Mouse (Mus musculus) ES-Bruce4 (cell line): ENCODE data around the gene Slc1a7. TPM values are rescaled to one million over a fixed set of nuclear protein-coding genes. Genes with fewer than 3 reads are reported as not detected.

ENCODE experiments used
- H3K27ac ChIP-seq: 2 replicates; pipeline ENCODE4 v1.5.1; 2012; ENCODE audit warnings: low read length, inconsistent platforms; ENCODE audit not compliant: insufficient read depth
- H3K27me3 ChIP-seq: 2 replicates; pipeline ENCODE4 v1.6.1; 2012; ENCODE audit warnings: mild to moderate bottlenecking, low read length, inconsistent platforms; ENCODE audit not compliant: control insufficient read depth, poor library complexity, insufficient read depth, severe bottlenecking
- H3K36me3 ChIP-seq: 2 replicates; pipeline ENCODE4 v1.6.1; 2012; ENCODE audit warnings: inconsistent platforms, mild to moderate bottlenecking, low read length, moderate library complexity; ENCODE audit not compliant: control insufficient read depth, poor library complexity, insufficient read depth, severe bottlenecking
- H3K4me1 ChIP-seq: one replicate; pipeline ENCODE4 v1.8.1; 2011; ENCODE audit warnings: low read length; ENCODE audit not compliant: control insufficient read depth, insufficient read depth
- H3K4me3 ChIP-seq: 2 replicates; pipeline ENCODE4 v1.5.1; 2011; ENCODE audit warnings: low read depth, mild to moderate bottlenecking, low read length
- H3K9ac ChIP-seq: 2 replicates; pipeline ENCODE4 v1.6.1; 2012; ENCODE audit warnings: low read depth, mild to moderate bottlenecking, inconsistent platforms; ENCODE audit not compliant: poor library complexity, severe bottlenecking
- H3K9me3 ChIP-seq: replicated peaks from 2 replicates; pipeline ENCODE4 v1.6.1; 2012; ENCODE audit warnings: mild to moderate bottlenecking, low read length, inconsistent platforms; ENCODE audit not compliant: control insufficient read depth, poor library complexity, insufficient read depth, severe bottlenecking
- CTCF ChIP-seq: IDR thresholded peaks from one replicate; pipeline ENCODE4 v1.8.1; 2011; ENCODE audit warnings: low read depth, low read length
- EP300 ChIP-seq: IDR thresholded peaks from 2 replicates; pipeline ENCODE4 v1.6.1; 2011; ENCODE audit warnings: low read depth, low read length; ENCODE audit not compliant: insufficient read depth
- POLR2A ChIP-seq: IDR thresholded peaks from one replicate; pipeline ENCODE4 v1.8.1; 2011; ENCODE audit warnings: low read length; ENCODE audit not compliant: insufficient read depth
- polyA plus RNA-seq: library from polyadenylated mRNA; stranded (reverse); fragments of >200 nt; gene quantifications from 2 replicates; pipeline ENCODE4 v1.2.4, GENCODE M21; 2011; ENCODE audit warnings: low read depth; ENCODE audit not compliant: missing spikeins, insufficient read depth, insufficient read length

Gene Slc1a7
- polyA plus RNA-seq, 1 experiment = 0.19 TPM

DNA sequence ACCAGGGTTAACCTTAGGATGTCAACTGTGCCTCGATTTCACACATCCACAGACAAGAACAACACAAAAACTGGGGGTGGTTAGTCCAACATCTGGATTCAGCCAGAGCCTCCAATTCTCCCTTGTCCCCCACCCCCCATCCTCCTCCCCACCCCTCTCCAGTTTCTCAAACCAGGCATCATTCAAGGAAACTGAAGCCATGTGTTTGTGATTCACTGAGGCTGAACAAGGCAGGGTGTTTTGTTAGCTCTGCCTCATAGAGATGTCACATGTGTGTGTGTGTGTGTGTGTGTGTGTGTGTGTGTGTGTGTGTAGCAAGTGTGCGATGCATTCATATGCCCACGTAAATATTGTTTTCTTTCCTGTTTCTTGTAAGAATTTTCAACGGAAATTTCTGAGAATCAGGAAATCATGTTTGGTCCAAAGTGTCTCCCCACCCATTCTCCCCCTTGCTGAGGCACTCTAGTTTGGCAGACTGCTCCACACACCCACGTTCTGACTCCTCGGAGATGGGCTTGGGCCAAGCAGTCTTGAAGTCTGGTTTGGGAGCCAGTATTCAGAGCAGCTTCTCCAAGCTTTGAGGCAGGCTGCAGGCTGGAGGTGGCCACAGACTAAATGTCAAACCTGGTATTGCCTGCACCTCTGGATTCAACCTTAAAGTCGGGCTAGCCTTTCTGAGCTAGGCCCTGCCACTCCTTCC is 16.3 kb downstream of the Slc1a7 start:
- Histone ChIP-seq H3K4me1 (no peaks in the 10 kb centered on the region), H3K9ac (no peak overlapping the region), H3K9me3 (no peaks in the 10 kb centered on the region), H3K27me3 (no peaks in the 10 kb centered on the region), H3K4me3 (no peak overlapping the region), H3K27ac (no peak overlapping the region), H3K36me3 (no peaks in the 10 kb centered on the region)
- no peak for TF ChIP-seq CTCF
- no peak for TF ChIP-seq EP300
- TF ChIP-seq POLR2A = no peak

GRCm38 (mm10) chr4:107985812-107986211 is 17.7 kb downstream of the Slc1a7 start:
- Histone ChIP-seq H3K27ac (no peak overlapping the region), H3K27me3 (no peaks in the 10 kb centered on the region)

DNA sequence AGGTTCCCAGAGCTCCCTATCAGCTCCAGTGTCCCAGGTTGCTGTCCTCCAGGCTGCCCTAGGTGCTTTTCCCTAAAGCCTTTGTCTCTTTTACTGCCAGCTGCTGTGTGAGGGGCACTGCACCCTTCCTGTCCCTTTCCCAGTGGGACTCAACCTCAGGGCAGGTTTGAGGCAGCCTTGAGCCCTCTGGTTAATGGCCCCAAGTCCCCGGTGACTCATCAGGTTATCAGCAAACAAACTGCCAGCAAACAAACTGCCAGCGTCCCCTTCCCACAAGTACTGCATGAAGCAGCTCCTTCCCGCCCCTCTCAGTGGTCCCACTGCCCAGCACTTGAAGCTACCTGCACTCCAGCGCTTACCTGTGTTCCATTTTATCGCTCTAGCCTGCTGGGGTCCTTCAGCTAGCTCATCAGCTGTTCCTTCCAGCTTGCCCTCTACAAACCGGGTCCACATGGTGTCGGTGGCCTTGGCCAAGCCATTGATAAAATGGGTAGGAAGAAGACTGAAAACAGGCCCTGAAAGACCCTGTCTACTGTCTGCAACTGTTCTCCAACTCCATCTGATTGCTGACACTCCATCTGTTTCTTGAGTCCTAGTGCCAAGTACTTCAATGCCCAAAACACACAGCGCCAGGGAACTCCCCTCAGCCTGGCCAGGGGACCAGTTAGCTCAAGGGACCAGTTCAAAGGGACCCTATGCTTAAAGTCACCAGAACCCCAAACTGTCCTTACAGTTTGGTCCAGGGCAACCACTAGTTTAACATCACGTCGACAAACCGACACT is 18.4 kb downstream of the Slc1a7 start:
- no peak for TF ChIP-seq EP300
- TF ChIP-seq POLR2A = no peak
- TF ChIP-seq CTCF = no peak
- Histone ChIP-seq H3K27ac (no peak overlapping the region), H3K9me3 (no peaks in the 10 kb centered on the region), H3K9ac (no peak overlapping the region), H3K36me3 (no peaks in the 10 kb centered on the region), H3K4me3 (no peak overlapping the region), H3K27me3 (no peaks in the 10 kb centered on the region), H3K4me1 (no peaks in the 10 kb centered on the region)

More at GRCm38 (mm10) chr4:107985812-107986211, 17.7 kb downstream of the Slc1a7 start:
- Histone ChIP-seq H3K36me3 (no peaks in the 10 kb centered on the region), H3K9ac (no peak overlapping the region), H3K4me3 (no peak overlapping the region), H3K4me1 (no peaks in the 10 kb centered on the region), H3K9me3 (no peaks in the 10 kb centered on the region)
- TF ChIP-seq CTCF (no peak), POLR2A (no peak), EP300 (no peak)

DNA sequence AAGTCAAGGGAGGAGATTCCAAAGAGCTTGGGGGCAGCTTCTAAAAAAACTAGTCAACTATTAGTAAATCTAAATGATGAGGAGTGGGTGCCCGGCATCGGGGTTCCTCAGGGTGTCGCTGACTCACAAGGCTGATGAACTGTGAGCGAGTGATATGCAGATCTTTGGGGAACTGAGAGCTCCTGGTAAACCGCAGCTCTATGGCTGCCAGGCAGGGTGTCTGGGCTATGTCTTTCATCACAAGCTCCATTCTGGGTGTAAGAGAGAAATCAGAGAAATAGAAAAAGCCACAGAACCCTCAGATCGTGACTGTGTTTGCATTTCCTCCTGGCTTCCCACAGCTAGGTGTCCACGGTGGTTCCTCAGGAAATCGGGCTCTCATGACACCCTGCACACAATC is 20.8 kb downstream of the Slc1a7 start:
- Histone ChIP-seq H3K36me3 (no peaks in the 10 kb centered on the region), H3K9ac (no peak overlapping the region), H3K9me3 (no peaks in the 10 kb centered on the region), H3K4me1 (peaks cover 4% of the 10 kb centered on the region), H3K27me3 (no peaks in the 10 kb centered on the region), H3K4me3 (no peak overlapping the region), H3K27ac (no peak overlapping the region)
- TF ChIP-seq POLR2A = no peak
- TF ChIP-seq EP300 = no peak
- no peak for TF ChIP-seq CTCF

DNA sequence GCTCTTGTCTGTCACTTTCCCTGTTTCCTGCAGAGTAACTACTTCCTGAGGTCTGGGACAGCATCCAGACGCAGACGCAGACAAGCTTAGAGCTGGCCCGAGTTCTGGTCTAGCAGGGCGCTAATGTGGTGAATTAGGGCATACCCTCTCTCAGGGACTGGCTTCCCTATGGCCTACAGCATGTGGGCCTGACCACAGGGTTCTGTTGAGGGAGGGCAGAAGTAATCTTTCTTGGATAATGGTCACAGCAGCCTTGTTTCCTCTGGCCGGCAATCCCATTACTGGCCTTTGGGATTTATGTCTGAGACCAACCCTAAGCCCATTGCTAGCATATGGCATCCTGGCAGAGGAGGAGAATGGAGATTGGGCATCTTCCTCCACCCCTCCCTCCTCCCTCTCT is 22.7 kb downstream of the Slc1a7 start:
- H3K9ac ChIP-seq = no peak overlapping the region
- H3K36me3 ChIP-seq = no peaks in the 10 kb centered on the region
- no peaks in the 10 kb centered on the region for H3K27me3 ChIP-seq
- TF ChIP-seq CTCF (no peak), EP300 (no peak), POLR2A (no peak)
- peaks cover 4% of the 10 kb centered on the region for H3K4me1 ChIP-seq
- no peaks in the 10 kb centered on the region for H3K9me3 ChIP-seq
- H3K27ac ChIP-seq = no peak overlapping the region
- H3K4me3 ChIP-seq = no peak overlapping the region

DNA sequence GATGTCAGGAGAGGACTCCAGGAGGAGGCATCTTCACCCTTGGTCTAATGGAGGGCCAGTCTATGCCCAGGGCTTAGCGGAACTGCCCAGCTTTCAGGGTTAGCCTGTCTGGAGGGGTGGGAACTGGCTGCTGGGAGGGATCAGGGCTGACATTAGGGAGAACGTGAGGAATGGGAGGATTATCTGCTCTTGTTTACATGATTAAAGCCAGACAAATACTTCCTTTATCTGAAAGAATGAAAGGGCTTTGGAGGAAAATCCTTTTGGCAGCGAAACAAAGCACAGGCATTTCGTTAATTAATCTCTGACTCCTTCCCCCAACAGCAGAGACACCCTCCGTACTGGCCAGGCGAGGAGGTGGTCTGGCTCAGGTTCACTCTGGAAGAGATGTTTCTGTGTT is 23.7 kb downstream of the Slc1a7 start:
- Histone ChIP-seq H3K4me1 (peaks cover 4% of the 10 kb centered on the region), H3K9me3 (no peaks in the 10 kb centered on the region), H3K27ac (no peak overlapping the region), H3K9ac (no peak overlapping the region), H3K27me3 (no peaks in the 10 kb centered on the region), H3K4me3 (no peak overlapping the region), H3K36me3 (no peaks in the 10 kb centered on the region)
- TF ChIP-seq CTCF = no peak
- no peak for TF ChIP-seq EP300
- TF ChIP-seq POLR2A = no peak
